Mouse (Mus musculus): ENCODE measurements around the gene Olfr1472. TPM values are rescaled to one million over a fixed set of nuclear protein-coding genes. Genes with fewer than 3 reads are reported as not detected.

Olfr1472 gene
- not detected for polyA plus RNA-seq (2017; shearing (Covaris generic))

GRCm38 (mm10) chr19:13455986-13456385 lies at the start of gene Olfr1472:
Gene Olfr1472 (minus strand): TSS chr19:13456086.

GRCm38 (mm10) chr19:13500246-13500645 lies 44.4 kb upstream of the Olfr1472 start, which contains the start of gene Olfr1477:
Gene Olfr1477 (plus strand): TSS chr19:13500546.

GRCm38 (mm10) chr19:13480096-13480495 lies 24.2 kb upstream of the Olfr1472 start, which contains the start of gene Olfr1475:
Gene Olfr1475 (minus strand): TSS chr19:13480196.

GRCm38 (mm10) chr19:13469265-13469664 lies 13.4 kb upstream of the Olfr1472 start, which contains the start of gene Olfr1474:
Gene Olfr1474 (plus strand): TSS chr19:13469565.

GRCm38 (mm10) chr19:13443109-13443508 lies 12.8 kb downstream of the Olfr1472 start, which contains the start of gene Olfr1471:
Gene Olfr1471 (plus strand): TSS chr19:13443409.

GRCm38 (mm10) chr19:13407549-13407948 lies 48.3 kb downstream of the Olfr1472 start, which contains the start of gene Olfr1469:
Gene Olfr1469 (plus strand): TSS chr19:13407849.

Other genes starting within 250 kb of the Olfr1472 start
- gene Olfr1463, start 224.8 kb downstream of the Olfr1472 start, polyA plus RNA-seq (2017; shearing (Covaris generic)): not detected
- gene Olfr1465, start 140.5 kb downstream of the Olfr1472 start, polyA plus RNA-seq (2017; shearing (Covaris generic)): not detected
- not detected for gene Olfr1466, start 117.2 kb downstream of the Olfr1472 start, polyA plus RNA-seq (2017; shearing (Covaris generic))
- under 1 TPM; 0.06 to 0.65 TPM for gene Olfr1467, start 93.8 kb downstream of the Olfr1472 start, polyA plus RNA-seq (2017; shearing (Covaris generic))
- gene Olfr1469, start 48.2 kb downstream of the Olfr1472 start, polyA plus RNA-seq (2017; shearing (Covaris generic)): 1 to 10 TPM in 1 of 2 experiments, under 1 TPM in 1; 0.39 to 1.0 TPM
- gene Olfr1471, start 12.7 kb downstream of the Olfr1472 start, polyA plus RNA-seq (2017; shearing (Covaris generic)): 1 to 10 TPM in 1 of 2 experiments, under 1 TPM in 1; 0.13 to 1.2 TPM
- 1 to 10 TPM in 1 of 2 experiments, not detected in 1; 1.1 TPM for gene Olfr1474, start 13.5 kb upstream of the Olfr1472 start, polyA plus RNA-seq (2017; shearing (Covaris generic))
- gene Olfr1475, start 24.1 kb upstream of the Olfr1472 start, polyA plus RNA-seq (2017; shearing (Covaris generic)): not detected
- under 1 TPM in 1 of 2 experiments, not detected in 1; 0.53 TPM for gene Olfr1477, start 44.5 kb upstream of the Olfr1472 start, polyA plus RNA-seq (2017; shearing (Covaris generic))
- gene Olfr1480, start 71.8 kb upstream of the Olfr1472 start, polyA plus RNA-seq (2017; shearing (Covaris generic)): not detected
- gene Olfr1484, start 127.4 kb upstream of the Olfr1472 start, polyA plus RNA-seq (2017; shearing (Covaris generic)): not detected
- not detected for gene Olfr1487, start 161.3 kb upstream of the Olfr1472 start, polyA plus RNA-seq (2017; shearing (Covaris generic))
- under 1 TPM in 1 of 2 experiments, not detected in 1; 0.04 TPM for gene Olfr1489, start 175.5 kb upstream of the Olfr1472 start, polyA plus RNA-seq (2017; shearing (Covaris generic))
- gene Olfr1490, start 195.0 kb upstream of the Olfr1472 start, polyA plus RNA-seq (2017; shearing (Covaris generic)): not detected
- gene Olfr1491, start 241.2 kb upstream of the Olfr1472 start, polyA plus RNA-seq (2017; shearing (Covaris generic)): under 1 TPM in 1 of 2 experiments, not detected in 1; 0.49 TPM

Data from inflammation-experienced regulatory T-cells (primary cell).